Mouse (Mus musculus) adrenal gland, postnatal 4 days (tissue): ENCODE results near the gene Mroh3. TPM values are rescaled to one million over a fixed set of nuclear protein-coding genes. Genes with fewer than 3 reads are reported as not detected.

ENCODE experiments used
- DNase-seq, 2 experiments: peaks; one replicate each; pipeline ENCODE4 v3.0.0; 2021 to 2022; ENCODE audit warnings: low spot score in 2 of 2, mixed read lengths in 2 of 2
- total RNA-seq, 2 experiments: library from RNA; stranded (reverse); gene quantifications; 2 replicates each; pipeline ENCODE4 v1.2.3; 2021

The Mroh3 gene
- total RNA-seq, 2 experiments from 2014 or later: not detected

GRCm38 (mm10) chr1:136160297-136160696 is 52.3 kb downstream of the Mroh3 start:
- no peak for DNase-seq

- no peak for DNase-seq
Observed at GRCm38 (mm10) chr1:136159830-136160229, 52.8 kb downstream of the Mroh3 start.

GRCm38 (mm10) chr1:136156951-136157350 is 55.7 kb downstream of the Mroh3 start:
- no peak for DNase-seq

- DNase-seq: no peak
Observed at GRCm38 (mm10) chr1:136156304-136156703, 56.3 kb downstream of the Mroh3 start.

- DNase-seq: no peak
Observed at GRCm38 (mm10) chr1:136151371-136151770, 61.3 kb downstream of the Mroh3 start.

GRCm38 (mm10) chr1:136149702-136150101 is 62.9 kb downstream of the Mroh3 start:
- no peak for DNase-seq

- no peak for DNase-seq
Observed at GRCm38 (mm10) chr1:136143514-136143913, 69.1 kb downstream of the Mroh3 start.

GRCm38 (mm10) chr1:136142336-136142735 is 70.3 kb downstream of the Mroh3 start:
- DNase-seq: no peak

- no peak for DNase-seq
Observed at GRCm38 (mm10) chr1:136141176-136141950, 71.3 kb downstream of the Mroh3 start.

- peak; percentile 40 to 48 for DNase-seq
Observed at GRCm38 (mm10) chr1:136139990-136140640, 72.5 kb downstream of the Mroh3 start.

GRCm38 (mm10) chr1:136138191-136138830 is 74.3 kb downstream of the Mroh3 start:
- no peak for DNase-seq

GRCm38 (mm10) chr1:136137575-136137974 is 75.1 kb downstream of the Mroh3 start:
- peak in 1 of 2 experiments; percentile 20 for DNase-seq

GRCm38 (mm10) chr1:136137071-136137531 is 75.5 kb downstream of the Mroh3 start:
- no peak for DNase-seq

- DNase-seq: no peak
Observed at GRCm38 (mm10) chr1:136136547-136136946, 76.1 kb downstream of the Mroh3 start.

- no peak for DNase-seq
Observed at GRCm38 (mm10) chr1:136135777-136136444, 76.7 kb downstream of the Mroh3 start.

GRCm38 (mm10) chr1:136135046-136135445 is 77.6 kb downstream of the Mroh3 start:
- no peak for DNase-seq

- DNase-seq: no peak
Observed at GRCm38 (mm10) chr1:136134547-136134946, 78.1 kb downstream of the Mroh3 start.

- DNase-seq: no peak
Observed at GRCm38 (mm10) chr1:136133570-136134240, 78.9 kb downstream of the Mroh3 start.

- DNase-seq: no peak
Observed at GRCm38 (mm10) chr1:136132386-136133201, 80.0 kb downstream of the Mroh3 start.
